Mouse (Mus musculus) testis, postnatal 10 days (tissue): ENCODE results near the gene Prkca.

Experiments
- DNase-seq: peaks from one replicate; pipeline ENCODE4 v3.0.0; 2021; ENCODE audit warnings: low spot score

The Prkca gene

DNA sequence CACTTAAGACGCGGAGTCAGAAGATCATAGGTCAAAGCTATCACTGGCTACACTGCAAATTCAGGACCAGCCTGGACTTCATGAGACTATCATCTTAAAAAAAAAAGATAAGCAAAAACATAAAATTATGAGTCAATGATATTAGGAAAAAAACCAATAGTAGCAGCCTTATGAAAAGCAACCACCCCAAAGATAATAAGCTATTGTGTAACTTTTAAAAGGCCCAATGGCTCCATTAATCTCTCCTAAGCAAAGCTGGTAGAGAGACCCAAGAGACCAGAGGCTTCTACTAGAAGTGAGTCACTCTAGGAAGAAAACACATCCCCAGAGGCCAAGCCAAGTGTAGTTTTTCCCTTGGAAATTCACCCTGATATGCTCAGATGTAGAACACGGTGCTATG is 185.7 kb downstream of the Prkca start:
- no peak for DNase-seq

DNA sequence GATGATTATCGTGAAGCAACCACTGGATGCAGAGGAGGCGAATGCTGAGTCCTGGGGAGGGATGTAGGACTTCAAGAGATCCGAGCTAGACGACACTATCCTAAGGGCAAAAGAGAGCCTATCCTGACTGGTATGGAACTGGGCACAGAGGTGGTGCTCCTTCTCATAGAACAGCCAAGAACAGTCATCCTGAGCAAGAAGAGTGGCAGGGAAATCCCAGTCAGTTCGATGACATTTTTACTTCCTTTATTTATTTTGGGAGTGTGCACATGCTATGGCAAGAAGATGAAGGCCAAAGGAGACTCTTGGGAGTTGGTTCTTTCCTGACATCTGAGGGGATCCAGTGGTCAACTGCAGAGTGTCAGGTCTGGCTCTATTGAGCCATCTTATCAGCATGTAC is 186.7 kb downstream of the Prkca start:
- DNase-seq: no peak

DNA sequence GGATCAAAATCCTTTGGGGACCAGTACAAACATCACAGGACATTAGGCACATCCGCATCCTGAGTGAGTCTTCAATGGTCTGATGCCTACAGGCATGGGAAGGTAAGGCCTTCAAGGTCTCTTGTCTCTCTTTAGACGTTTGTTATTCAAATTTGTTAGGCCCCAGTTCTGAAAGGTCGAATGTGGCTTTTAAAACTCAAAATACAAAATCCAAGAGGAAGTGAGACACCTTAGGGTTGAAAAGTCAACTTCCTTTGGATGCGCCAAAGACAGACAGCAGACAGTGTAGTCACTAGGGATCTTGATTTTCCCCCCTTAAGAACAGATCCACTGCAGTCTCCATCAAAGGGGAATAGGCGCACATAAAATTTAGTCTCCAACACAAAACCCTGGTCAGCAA is 187.6 kb downstream of the Prkca start:
- no peak for DNase-seq

DNA sequence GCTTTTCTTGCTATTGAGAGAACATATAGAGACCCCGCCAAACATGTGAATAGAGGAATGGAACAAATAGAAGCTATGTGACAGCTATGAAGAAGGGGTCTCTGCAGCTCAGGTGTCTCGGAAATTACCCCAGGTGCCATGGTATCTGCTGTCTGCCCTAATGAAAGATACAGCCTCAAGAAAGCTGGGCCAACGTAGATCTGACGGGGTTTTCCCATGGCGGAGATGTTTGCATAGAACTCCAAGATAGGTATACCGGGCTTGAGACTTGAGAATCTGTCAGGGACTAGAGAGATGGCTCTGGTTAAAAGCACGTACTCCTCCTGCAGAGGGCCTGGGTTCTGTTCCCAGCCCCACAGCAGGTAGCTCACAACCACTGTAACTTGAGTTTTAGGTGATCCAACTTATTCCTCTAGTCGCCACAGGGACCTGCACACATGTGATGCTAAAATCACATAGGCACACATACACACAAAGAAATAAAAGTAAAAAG is 188.6 kb downstream of the Prkca start:
- no peak for DNase-seq

DNA sequence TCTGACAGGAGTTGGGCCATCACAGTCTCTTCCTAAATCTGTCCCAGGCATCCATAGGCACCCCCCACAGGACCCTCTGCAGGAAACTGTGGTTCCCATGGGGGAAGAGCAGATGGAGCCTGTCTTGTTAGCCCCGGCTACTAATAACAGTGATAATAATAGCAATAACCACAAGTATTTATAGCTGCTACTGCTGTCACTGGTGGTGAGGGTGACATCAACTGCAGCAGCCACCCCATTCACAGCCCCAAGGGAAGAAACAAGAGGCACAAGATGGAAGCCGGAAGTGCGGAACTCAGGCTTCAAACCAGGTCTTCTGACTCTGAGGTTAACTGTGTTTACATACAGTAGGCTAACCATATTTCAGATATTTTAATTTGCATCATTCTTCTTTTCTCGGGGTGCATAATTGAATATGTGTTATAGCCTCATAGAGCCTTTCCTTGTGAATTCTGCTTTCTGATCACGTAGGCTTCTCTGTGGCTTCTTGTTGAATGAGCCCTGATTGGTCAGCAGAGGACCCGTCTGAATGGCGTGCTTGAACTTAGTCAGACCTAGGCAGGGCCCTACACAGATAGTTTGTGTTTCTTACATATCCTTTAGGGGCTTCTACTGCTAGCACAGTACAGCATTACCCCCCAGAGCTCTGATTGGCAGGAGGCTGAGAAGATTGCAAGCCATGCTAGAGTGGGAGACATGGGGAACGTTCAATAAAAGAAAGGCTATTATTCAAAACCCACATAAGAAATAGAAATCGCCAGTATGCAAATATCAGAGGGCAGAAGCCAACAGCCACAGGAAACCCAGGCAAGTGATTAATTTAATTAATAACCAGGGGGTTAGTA is 189.5 kb downstream of the Prkca start:
- DNase-seq: no peak

DNA sequence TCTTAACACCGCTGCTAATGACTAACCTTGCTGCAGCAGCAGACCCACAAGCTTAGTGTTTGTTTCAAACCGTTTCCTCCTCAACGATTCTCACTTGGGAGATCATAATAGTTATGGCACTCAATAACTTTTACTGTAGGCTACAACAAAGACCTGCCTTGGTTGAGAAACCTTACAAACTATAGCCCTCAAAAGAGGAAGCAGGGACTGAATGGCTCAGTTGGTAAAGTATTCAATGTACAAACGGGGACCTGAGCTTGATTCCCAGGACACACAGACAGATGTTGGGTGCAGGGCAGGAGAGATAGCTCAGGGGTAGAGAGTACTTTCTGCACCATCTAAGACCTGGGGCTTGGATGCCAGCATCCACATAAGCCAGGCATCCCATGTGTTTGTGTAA is 191.1 kb downstream of the Prkca start:
- DNase-seq: no peak

DNA sequence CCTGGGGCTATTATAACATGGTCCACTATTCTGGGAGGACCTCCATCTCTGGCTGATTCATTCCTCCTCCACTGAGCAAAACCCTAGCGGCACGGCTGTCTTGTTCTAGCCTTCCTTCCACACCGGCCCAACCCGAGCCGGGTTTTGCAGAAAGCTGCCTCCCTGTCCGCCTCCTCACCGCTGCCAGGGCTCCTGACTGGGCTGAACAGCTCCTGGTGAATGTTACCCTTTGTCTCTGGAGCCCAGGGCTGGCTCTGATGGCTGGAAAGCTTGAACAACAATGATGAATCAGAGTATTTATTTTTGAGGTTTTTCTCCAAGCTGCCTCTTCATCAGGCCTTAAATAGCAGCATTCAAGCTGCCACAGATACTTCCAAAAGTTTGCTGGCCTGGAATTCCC is 193.3 kb downstream of the Prkca start:
- DNase-seq: peak; percentile 69

DNA sequence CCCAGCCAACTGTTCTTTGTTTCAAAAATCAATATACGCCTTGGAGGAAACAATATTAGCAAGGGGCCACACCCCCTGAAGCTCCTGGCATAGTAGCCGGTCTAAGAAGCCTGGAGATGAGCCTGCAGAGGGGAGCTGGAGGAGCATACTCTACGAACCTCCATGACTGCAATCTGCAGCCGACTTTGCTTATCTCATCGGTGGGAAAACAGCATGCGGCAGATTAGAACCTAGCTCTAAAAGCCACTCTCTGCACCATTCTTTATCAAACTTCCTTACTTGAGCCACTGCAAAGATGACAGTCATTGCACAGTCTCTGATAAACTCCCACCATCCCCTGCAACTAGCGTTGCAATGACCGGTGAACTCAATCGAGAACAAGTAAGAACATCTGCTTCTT is 194.5 kb downstream of the Prkca start:
- DNase-seq: no peak

DNA sequence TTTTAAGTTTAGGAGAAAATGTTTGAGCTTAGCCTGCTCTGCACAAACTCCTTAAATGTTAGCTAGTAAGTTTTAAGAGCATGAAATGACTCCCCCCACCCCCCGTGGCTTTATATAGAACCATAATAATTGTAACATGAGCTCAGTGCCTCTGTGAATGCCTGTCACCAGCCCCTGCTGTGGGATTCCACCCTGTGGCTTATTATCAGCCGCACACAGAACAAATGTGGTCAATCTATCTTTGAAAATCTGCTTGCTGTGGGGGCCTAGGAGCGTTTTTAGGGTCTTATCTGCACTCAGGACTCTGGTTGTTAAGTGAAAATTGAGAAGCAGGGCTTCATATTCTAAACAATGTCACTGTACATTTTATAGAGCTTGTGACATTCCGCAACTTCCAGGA is 195.2 kb downstream of the Prkca start:
- no peak for DNase-seq

DNA sequence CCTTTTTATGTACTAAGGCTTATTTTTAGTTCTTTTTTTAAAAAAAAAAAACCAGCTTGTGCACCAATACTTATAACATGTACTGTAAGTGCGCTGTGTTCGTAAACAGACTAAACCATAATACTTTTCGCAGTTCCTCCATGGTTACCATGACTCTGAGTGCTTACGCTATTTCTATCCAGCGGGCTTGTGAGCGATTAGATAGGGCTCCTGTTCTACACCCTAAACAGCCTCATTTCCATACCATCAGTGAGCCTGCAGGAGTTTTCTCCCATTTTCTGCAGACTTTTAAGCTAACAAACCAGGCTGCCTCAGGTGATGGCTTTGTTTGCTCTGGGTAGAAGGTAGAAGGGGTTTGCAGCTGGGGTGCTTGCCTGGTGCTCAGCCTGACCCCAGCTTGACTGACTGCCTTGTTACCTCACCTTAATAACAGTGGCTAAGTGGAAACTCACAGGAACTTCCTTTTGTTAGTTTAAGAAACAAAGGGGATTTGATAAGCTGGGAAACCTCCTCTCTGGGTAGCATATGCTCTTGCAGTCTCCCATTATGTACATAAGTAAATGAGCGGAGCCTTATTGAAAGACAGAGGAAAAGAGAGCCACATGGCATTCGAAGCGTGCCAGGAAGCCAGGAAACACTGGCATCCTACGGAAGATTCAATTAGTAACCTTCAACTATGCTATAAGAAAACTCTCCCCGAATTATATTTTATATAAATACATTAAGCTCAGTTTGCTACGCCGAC is 197.8 kb downstream of the Prkca start:
- no peak for DNase-seq

DNA sequence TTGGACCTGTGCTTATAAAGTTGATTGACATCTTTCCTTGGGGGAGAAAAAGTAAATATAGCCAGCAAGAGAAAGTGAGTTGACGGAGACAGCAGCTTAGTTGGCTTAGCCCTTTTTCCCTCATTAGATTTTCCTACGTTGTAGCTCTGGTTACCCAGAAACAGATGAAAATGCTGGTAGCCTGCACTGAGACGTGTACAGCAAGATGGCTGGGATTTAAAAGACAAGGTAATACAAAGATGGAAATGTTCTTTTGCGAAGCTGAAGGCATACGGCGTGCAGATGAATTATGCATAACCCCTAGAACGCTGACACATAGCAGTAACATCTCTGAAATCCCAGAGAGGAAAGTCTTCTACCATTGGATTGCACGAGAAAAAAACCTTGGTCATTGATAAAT is 198.6 kb downstream of the Prkca start:
- DNase-seq: no peak

DNA sequence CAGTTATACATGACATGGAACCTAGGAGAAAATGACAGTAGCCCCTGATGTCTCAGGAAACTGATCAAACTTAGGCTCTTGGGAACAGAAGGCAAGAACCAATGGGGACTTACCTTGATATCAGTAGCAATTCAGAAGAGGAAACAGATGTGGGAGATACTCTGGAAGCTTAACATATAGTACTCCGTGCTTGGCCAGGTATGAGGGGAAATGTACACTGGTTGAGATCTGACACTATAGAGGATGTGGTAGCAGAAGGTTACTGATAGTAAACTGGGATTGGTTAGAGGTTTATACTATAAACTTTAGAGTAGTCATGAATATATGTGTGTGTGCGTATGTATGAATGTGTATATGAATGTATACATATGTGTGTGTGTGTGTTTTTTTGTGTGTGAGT is 200.0 kb downstream of the Prkca start:
- no peak for DNase-seq

DNA sequence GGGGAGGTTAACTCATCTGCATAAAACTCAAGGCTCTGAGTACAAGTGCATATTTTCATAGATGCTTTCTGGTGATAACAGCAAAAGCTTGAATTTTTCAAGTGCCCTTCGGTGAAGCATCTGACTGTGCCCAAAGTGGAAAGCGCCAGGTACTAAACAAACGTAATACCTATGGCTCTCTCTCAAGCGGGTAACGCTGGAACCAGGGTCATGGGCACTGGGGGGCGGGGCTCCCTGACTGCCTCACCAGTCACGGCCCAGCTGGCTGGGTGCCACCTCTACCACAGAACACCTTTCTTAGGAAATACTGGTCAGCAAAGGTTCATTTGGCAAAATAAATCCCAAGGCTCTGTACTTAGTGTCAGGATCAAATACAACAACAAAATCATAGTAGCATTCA is 203.7 kb downstream of the Prkca start:
- DNase-seq: peak; percentile 68

DNA sequence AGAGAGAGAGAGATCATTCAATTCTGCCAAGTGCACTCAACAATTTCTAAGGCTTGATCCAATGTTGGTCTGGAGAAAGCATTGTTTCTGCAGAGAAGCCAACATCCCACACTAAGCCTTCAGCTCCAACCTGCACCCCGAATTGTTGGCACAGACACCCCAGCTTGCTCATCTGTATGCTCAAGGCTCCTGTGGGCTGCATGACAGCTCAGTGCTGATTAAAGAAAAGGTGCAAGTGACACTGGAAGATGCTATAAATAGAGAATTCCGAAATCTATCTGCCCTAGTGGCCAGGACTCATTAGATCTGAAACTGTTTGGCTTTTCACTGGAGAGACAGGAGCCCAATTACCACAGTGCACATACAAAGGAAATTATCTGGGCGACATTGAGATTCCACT is 207.4 kb downstream of the Prkca start:
- DNase-seq: no peak

DNA sequence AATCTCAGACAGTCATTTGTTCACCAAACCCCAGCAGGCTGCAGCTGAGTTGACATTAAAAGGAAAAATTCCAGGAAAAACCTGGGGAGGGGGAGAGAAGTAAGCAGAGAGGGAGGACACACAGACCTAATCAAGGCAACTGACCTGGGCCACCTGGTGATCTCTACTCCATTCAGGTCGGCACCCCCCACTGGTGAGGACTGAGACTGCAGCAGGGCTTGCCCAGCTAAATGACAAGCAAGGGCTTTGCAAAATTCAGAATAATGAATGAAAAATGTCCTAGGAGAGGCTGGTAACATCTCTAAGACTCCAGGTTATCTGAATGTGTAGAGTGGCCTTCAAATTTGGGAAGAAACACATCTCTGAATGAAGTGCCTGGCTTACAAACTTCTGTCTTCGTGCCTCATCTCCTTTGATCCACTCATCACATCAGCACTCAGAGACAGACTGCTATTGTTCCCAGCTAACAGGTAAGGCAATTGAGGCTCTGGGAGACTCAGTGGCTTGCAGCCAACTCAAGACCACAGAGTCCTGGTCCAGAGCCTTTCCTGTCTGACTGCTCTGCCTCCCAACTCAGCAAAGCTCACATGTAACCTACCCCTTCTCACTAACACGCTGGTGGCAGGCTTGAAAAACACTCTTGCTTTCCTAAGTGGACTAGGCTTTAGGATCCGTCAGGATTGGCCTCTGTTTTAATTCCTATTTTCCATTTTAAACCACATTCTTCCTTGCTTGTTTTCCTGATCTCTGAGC is 208.1 kb downstream of the Prkca start:
- no peak for DNase-seq

DNA sequence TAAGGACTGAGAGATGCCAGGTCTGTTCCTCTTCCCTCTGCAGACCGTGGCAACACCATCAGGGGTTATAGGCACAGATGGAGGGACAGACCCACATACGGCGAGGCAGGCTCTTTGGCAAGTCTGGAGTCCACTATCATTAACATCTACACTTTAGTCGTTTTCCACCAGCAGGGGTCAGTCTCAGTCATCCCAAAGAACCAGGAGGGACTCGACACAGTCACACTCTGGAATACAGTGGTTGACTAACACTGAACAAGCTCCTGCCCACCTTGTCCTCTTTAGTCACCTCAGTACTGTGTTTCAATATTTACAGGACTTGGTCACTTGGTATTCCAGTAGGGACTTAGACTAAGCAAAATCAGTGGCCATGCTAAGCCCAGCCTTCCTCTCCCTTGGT is 215.1 kb downstream of the Prkca start:
- peak; percentile 72 for DNase-seq

DNA sequence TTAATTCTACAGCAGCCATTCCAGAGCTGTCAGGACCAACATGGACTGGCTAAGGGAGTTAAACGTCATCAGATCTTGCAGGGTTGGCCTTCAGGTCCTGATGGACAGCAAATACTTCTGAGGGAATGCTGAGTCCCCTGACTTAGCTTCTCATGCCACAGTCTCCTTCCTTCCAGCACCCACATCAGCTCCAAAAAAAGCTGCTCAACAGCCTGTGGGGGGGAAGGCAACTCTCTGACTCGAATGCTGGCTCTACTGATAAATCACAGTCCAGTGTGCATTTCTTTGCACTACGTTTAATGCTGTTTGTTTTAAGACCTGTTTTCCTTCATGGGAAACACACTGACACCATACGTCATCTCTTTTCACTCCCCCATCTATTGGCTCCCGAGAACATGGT is 215.8 kb downstream of the Prkca start:
- DNase-seq: no peak

DNA sequence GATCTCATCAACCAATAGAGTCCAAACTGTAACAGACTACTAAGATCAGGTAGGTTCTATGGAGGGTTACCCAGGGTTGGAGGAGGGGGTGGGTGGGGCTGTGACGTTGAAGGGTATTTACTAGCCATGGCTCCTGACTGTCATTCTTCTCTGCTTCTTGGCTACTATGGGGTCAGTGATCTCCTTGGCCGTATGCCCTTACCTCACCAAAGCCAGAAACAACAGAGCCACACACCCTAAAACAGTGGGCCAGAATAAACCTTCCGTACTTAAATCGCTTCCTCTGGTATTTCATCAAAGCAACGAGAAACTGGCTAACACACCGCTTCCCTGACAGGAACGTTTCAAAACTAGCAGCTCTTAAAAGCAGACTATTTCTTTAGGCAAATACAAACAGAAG is 221.2 kb downstream of the Prkca start:
- DNase-seq: no peak

DNA sequence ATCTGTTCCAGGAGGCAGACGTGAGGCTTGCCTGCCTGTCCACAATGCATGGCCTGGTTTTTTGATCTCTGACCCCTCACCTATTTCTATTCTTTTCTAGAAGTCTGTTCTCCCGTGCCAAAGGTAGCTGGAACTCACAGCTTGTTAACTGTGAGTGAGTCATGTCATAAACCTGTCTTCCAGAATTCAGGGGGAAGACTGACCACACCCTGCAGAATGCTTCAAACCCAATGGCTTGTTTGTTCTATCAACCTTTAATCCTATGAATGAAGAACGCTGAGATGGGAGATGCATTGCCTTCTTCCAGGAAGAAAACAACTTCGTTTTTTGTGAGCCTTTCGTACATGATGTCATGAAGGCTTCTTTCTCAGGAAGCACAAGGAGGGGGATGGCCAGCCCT is 223.0 kb downstream of the Prkca start:
- no peak for DNase-seq

DNA sequence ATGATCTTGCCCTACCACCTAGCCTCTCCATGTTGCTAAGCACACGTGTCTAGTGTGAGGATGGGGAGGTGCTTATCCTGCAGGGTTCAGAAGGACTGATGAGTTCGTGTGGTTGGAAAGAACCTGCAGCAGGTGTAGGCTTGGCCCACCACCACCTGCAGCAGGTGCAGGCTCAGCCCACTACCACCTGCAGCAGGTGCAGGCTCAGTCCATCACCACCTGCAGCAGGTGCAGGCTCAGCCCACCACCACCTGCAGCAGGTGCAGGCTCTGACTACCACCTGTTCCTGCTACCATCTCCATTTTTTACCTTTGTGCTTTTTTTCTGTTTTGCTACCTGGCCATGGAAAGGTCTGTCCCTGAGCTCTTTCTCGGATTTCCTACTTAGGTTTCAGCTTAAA is 223.9 kb downstream of the Prkca start:
- DNase-seq: no peak

DNA sequence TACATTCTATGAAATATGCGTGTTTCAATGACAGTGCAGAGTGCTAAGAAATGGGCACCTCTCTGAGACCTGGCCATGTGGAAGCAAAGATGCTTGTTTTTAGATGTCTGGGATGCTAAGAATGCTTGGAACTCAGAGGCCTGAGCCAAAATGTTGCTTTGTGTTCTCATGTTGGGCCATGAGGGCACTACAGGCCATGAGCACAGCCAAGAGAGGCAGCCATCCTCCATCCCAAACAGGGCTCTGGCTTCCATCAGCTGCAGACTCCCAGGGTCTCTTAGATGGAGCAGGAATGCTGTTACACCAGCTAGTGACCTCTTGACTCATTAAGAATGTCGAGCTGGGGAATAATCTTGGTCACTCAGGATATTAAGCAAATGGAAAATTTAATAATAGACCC is 224.9 kb downstream of the Prkca start:
- DNase-seq: no peak

DNA sequence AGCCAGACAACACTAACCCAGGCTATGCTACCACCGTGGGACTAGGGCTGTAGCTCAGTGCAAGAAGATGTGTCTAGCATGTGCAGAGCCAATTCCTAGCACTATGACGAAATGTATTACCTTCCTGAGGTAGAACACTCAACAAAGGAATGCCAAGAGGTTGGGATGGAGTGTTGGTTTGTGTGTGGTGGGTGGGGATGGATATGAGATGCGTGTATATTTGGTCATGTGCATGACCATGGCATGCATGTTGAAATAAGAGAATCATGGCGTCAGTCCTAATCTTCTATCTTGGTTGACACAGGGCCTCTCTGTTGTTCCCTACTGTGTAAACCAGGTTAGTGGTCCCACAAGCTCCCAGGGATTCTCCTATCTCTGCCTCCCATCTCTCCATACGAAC is 225.5 kb downstream of the Prkca start:
- no peak for DNase-seq
